Mouse (Mus musculus) MEL (cell line): ENCODE results near the gene Prss27. TPM values are rescaled to one million over a fixed set of nuclear protein-coding genes. Genes with fewer than 3 reads are reported as not detected.

ENCODE experiments used
- DNase-seq: peaks from one replicate; pipeline ENCODE4 v3.0.0; 2011; ENCODE audit warnings: low read depth, low spot score
- H3K27ac ChIP-seq: 2 replicates; pipeline ENCODE4 v1.5.1; 2012; ENCODE audit warnings: low read depth, mild to moderate bottlenecking, control low read depth, low read length, moderate library complexity; ENCODE audit not compliant: control insufficient read depth
- H3K27me3 ChIP-seq, 2 experiments: fragments of 150-350 bp in 1 of 2; sonication (generic) in 1 of 2; 2 replicates each; pipeline ENCODE4 v1.6.1; 2012; ENCODE audit warnings: low read length in 2 of 2, mild to moderate bottlenecking in 2 of 2, improper control_type of control experiment in 1 of 2, moderate library complexity in 1 of 2; ENCODE audit not compliant: insufficient read depth in 2 of 2, control insufficient read depth in 1 of 2
- H3K36me3 ChIP-seq, 2 experiments: 2 replicates each; pipeline ENCODE4 v1.6.1; 2012 to 2014; ENCODE audit warnings: low read length in 2 of 2, improper control_type of control experiment in 1 of 2, inconsistent platforms in 1 of 2, mild to moderate bottlenecking in 1 of 2; ENCODE audit not compliant: insufficient read depth in 2 of 2, control insufficient read depth in 1 of 2
- H3K4me1 ChIP-seq, 2 experiments: fragments of 150-350 bp in 1 of 2; sonication (generic) in 1 of 2; 2 replicates each; pipeline ENCODE4 v1.6.1; 2012; ENCODE audit warnings: low read length in 2 of 2, improper control_type of control experiment in 1 of 2, mild to moderate bottlenecking in 1 of 2; ENCODE audit not compliant: insufficient read depth in 2 of 2, control insufficient read depth in 1 of 2
- H3K4me3 ChIP-seq, 2 experiments: fragments of 150-350 bp in 1 of 2; sonication (generic) in 1 of 2; 2 replicates each; pipeline ENCODE4 v1.5.1; 2012; ENCODE audit warnings: low read depth in 2 of 2, low read length in 2 of 2, mild to moderate bottlenecking in 2 of 2, moderate library complexity in 2 of 2, control low read depth in 1 of 2, improper control_type of control experiment in 1 of 2; ENCODE audit not compliant: control insufficient read depth in 1 of 2, insufficient read depth in 1 of 2
- H3K79me2 ChIP-seq: 2 replicates; pipeline ENCODE4 v1.6.1; 2012; ENCODE audit warnings: mild to moderate bottlenecking, low read length, moderate library complexity; ENCODE audit not compliant: control insufficient read depth, poor library complexity, insufficient read depth
- H3K9ac ChIP-seq: 2 replicates; pipeline ENCODE4 v1.6.1; 2012; ENCODE audit warnings: low read depth, mild to moderate bottlenecking, control low read depth, low read length, moderate library complexity; ENCODE audit not compliant: control insufficient read depth, poor library complexity, severe bottlenecking
- H3K9me3 ChIP-seq: fragments of 150-350 bp; sonication (generic); replicated peaks from 2 replicates; pipeline ENCODE4 v1.6.1; 2012; ENCODE audit warnings: mild to moderate bottlenecking, low read length, improper control_type of control experiment, moderate library complexity; ENCODE audit not compliant: insufficient read depth
- BHLHE40 ChIP-seq: IDR thresholded peaks from 2 replicates; pipeline ENCODE4 v1.6.1; 2012; ENCODE audit warnings: low read depth, mild to moderate bottlenecking, inconsistent platforms, low read length, improper control_type of control experiment, borderline replicate concordance
- CHD1 ChIP-seq: IDR thresholded peaks from 2 replicates; pipeline ENCODE4 v1.6.1; 2012; ENCODE audit warnings: low read depth, mild to moderate bottlenecking, inconsistent platforms, low read length, improper control_type of control experiment
- ELF1 ChIP-seq: IDR thresholded peaks from 2 replicates; pipeline ENCODE4 v1.6.1; 2014; ENCODE audit warnings: low read depth, mild to moderate bottlenecking, inconsistent platforms, low read length, improper control_type of control experiment, moderate library complexity
- EP300 ChIP-seq, 2 experiments: IDR thresholded peaks; 2 replicates each; pipeline ENCODE4 v1.6.1; 2011; ENCODE audit warnings: improper control_type of control experiment in 2 of 2, low read length in 2 of 2, low read depth in 1 of 2, mild to moderate bottlenecking in 1 of 2
- GABPA ChIP-seq: IDR thresholded peaks from 2 replicates; pipeline ENCODE4 v1.6.1; 2012; ENCODE audit warnings: low read depth, mild to moderate bottlenecking, inconsistent platforms, low read length, improper control_type of control experiment, moderate library complexity
- GATA1 ChIP-seq: IDR thresholded peaks from 2 replicates; pipeline ENCODE4 v1.6.1; 2011; ENCODE audit warnings: low read depth, low read length, improper control_type of control experiment
- JUND ChIP-seq: IDR thresholded peaks from 2 replicates; pipeline ENCODE4 v1.6.1; 2011; ENCODE audit warnings: low read depth, mild to moderate bottlenecking, improper control_type of control experiment, low read length
- KAT2A ChIP-seq: conservative IDR thresholded peaks from 2 replicates; pipeline ENCODE4 v1.6.1; 2012; ENCODE audit warnings: low read depth, low read length, improper control_type of control experiment, inconsistent platforms
- MAX ChIP-seq: IDR thresholded peaks from 2 replicates; pipeline ENCODE4 v1.6.1; 2011; ENCODE audit warnings: low read length, improper control_type of control experiment
- MEF2A ChIP-seq: IDR thresholded peaks from 2 replicates; pipeline ENCODE4 v1.6.1; 2014; ENCODE audit warnings: low read depth, mild to moderate bottlenecking, inconsistent platforms, low read length, improper control_type of control experiment; ENCODE audit not compliant: poor library complexity, insufficient replicate concordance, severe bottlenecking; ENCODE audit errors: extremely low read depth
- MXI1 ChIP-seq: IDR thresholded peaks from 2 replicates; pipeline ENCODE4 v1.6.1; 2011; ENCODE audit warnings: mild to moderate bottlenecking, low read depth, low read length, improper control_type of control experiment
- MYB ChIP-seq: IDR thresholded peaks from 2 replicates; pipeline ENCODE4 v1.6.1; 2011; ENCODE audit warnings: mild to moderate bottlenecking, low read depth, low read length, improper control_type of control experiment
- MYC ChIP-seq: IDR thresholded peaks from 2 replicates; pipeline ENCODE4 v1.6.1; 2011; ENCODE audit warnings: low read depth, mild to moderate bottlenecking, low read length, improper control_type of control experiment, moderate library complexity
- NRF1 ChIP-seq: IDR thresholded peaks from 2 replicates; pipeline ENCODE4 v1.6.1; 2014; ENCODE audit warnings: low read depth, mild to moderate bottlenecking, inconsistent platforms, low read length, improper control_type of control experiment, moderate library complexity; ENCODE audit not compliant: poor library complexity, insufficient read depth, severe bottlenecking
- POLR2A ChIP-seq, 2 experiments: IDR thresholded peaks; 2 replicates each; pipeline ENCODE4 v1.6.1; 2011 to 2012; ENCODE audit warnings: low read length in 2 of 2, mild to moderate bottlenecking in 2 of 2, control low read depth in 1 of 2, improper control_type of control experiment in 1 of 2, low read depth in 1 of 2, moderate library complexity in 1 of 2; ENCODE audit not compliant: control insufficient read depth in 1 of 2, insufficient read depth in 1 of 2, poor library complexity in 1 of 2
- POLR2AphosphoS2 ChIP-seq: IDR thresholded peaks from 2 replicates; pipeline ENCODE4 v1.6.1; 2011; ENCODE audit warnings: low read length, improper control_type of control experiment
- POLR2AphosphoS5 ChIP-seq: IDR thresholded peaks from 2 replicates; pipeline ENCODE4 v1.6.1; 2012; ENCODE audit warnings: low read depth, borderline replicate concordance, mild to moderate bottlenecking, inconsistent platforms, low read length, moderate library complexity, mixed read lengths
- RAD21 ChIP-seq: IDR thresholded peaks from 2 replicates; pipeline ENCODE4 v1.6.1; 2011; ENCODE audit warnings: mild to moderate bottlenecking, low read depth, low read length, improper control_type of control experiment
- RCOR1 ChIP-seq: IDR thresholded peaks from 2 replicates; pipeline ENCODE4 v1.6.1; 2012; ENCODE audit warnings: low read depth, mild to moderate bottlenecking, inconsistent platforms, low read length, improper control_type of control experiment
- SIN3A ChIP-seq: IDR thresholded peaks from 2 replicates; pipeline ENCODE4 v1.6.1; 2012; ENCODE audit warnings: low read length, improper control_type of control experiment, inconsistent platforms
- SMC3 ChIP-seq: IDR thresholded peaks from 2 replicates; pipeline ENCODE4 v1.6.1; 2011; ENCODE audit warnings: low read depth, low read length, improper control_type of control experiment
- UBTF ChIP-seq: IDR thresholded peaks from 2 replicates; pipeline ENCODE4 v1.6.1; 2012; ENCODE audit warnings: low read depth, mild to moderate bottlenecking, inconsistent platforms, low read length, improper control_type of control experiment, moderate library complexity, borderline replicate concordance; ENCODE audit not compliant: insufficient read depth
- USF1 ChIP-seq: IDR thresholded peaks from 2 replicates; pipeline ENCODE4 v1.6.1; 2014; ENCODE audit warnings: low read depth, mild to moderate bottlenecking, inconsistent platforms, low read length, improper control_type of control experiment, moderate library complexity
- USF2 ChIP-seq, 2 experiments: IDR thresholded peaks; 2 replicates each; pipeline ENCODE4 v1.6.1; 2011 to 2012; ENCODE audit warnings: improper control_type of control experiment in 2 of 2, low read length in 2 of 2, borderline replicate concordance in 1 of 2, inconsistent platforms in 1 of 2, low read depth in 1 of 2, mild to moderate bottlenecking in 1 of 2; ENCODE audit not compliant: insufficient read depth in 1 of 2
- ZKSCAN1 ChIP-seq: IDR thresholded peaks from 2 replicates; pipeline ENCODE4 v1.6.1; 2012; ENCODE audit warnings: low read depth, mild to moderate bottlenecking, inconsistent platforms, low read length, improper control_type of control experiment, moderate library complexity
- ZNF384 ChIP-seq: IDR thresholded peaks from 2 replicates; pipeline ENCODE4 v1.6.1; 2012; ENCODE audit warnings: low read depth, mild to moderate bottlenecking, inconsistent platforms, low read length, improper control_type of control experiment
- polyA plus RNA-seq, 2 experiments: library from polyadenylated mRNA; stranded (reverse) in 1 of 2; unstranded in 1 of 2; fragments of >175 nt in 1 of 2; fragments of >200 nt in 1 of 2; gene quantifications; 2 replicates each; pipeline versions ENCODE4 v1.2.1 to v1.2.4; 2012; ENCODE audit warnings: low replicate concordance in 2 of 2, low read depth in 1 of 2; ENCODE audit not compliant: insufficient read length in 2 of 2, insufficient read depth in 1 of 2, missing spikeins in 1 of 2
- total RNA-seq: library from RNA; depleted of rRNA; stranded (reverse); fragments of 300-350 nt; gene quantifications from 2 replicates; pipeline ENCODE4 v1.2.3, GENCODE M21; 2012

Gene Prss27
- total and polyA plus RNA-seq, 3 experiments = not detected

DNA sequence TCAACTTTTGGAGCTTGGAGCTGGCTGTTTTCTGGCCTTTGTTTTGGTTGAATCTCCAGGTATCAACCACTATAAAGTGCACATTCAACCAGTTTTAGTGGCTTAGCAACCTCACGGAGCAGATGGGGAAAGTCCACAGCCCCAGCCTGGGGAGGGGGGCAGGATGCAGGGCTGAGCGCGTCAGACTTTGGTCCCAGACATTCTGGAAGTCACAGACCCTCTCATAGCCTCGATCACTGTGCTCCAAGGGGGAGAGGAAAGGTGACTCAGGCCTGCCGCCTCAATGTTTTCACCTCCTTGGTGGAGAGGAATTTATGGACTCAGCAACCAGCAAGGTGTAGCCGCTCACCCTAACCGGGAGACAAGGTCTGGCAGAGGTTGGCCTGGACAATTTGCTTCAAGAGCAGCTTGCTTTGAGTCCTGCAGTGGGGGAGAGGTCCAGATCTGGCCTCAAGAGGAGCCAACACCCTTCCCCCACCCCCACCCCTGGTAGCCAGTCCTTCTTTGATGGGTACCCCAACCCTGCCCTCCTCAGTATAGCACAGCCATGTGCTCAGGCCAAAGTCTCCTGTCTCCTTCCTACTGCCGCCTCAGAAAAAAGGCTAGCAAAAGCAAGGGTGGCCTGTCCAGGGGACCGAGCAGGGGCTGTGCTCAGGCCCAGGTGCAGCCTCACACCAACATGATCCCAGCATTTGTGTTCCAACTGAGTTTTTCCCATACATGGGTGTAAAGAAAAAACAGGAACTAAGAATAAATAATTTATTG lies 45.0 kb upstream of the Prss27 start:
- Histone ChIP-seq H3K36me3 (no peaks in the 10 kb centered on the region), H3K79me2 (no peaks in the 10 kb centered on the region), H3K9me3 (no peaks in the 10 kb centered on the region), H3K4me3 (peak overlapping the region; percentile 7 to 39; a peak in 3 of 4 replicates), H3K4me1 (peaks cover 0 to 3% of the 10 kb centered on the region in 2 experiments; a peak in 1 of 4 replicates), H3K9ac (peak overlapping the region; percentile 50), H3K27me3 (peaks cover 2 to 7% of the 10 kb centered on the region in 2 experiments; a peak in 3 of 4 replicates), H3K27ac (no peak overlapping the region)
- no peak for DNase-seq
- TF ChIP-seq BHLHE40 = no peak

GRCm38 (mm10) chr17:23993559-23994428 lies 44.1 kb upstream of the Prss27 start:
- Histone ChIP-seq H3K9ac (peak overlapping the region; percentile 50), H3K27ac (no peak overlapping the region), H3K4me3 (peak overlapping the region; percentile 7 to 39; a peak in 3 of 4 replicates), H3K9me3 (no peaks in the 10 kb centered on the region), H3K36me3 (no peaks in the 10 kb centered on the region), H3K4me1 (peaks cover 0 to 3% of the 10 kb centered on the region in 2 experiments; a peak in 1 of 4 replicates), H3K79me2 (no peaks in the 10 kb centered on the region), H3K27me3 (peaks cover 0 to 6% of the 10 kb centered on the region in 2 experiments; a peak in 2 of 4 replicates)
- peak; percentile 95 for DNase-seq
- TF ChIP-seq ELF1 (peak; percentile 94), NRF1 (peak; percentile 74), MYC (peak; percentile 95), GATA1 (peak; percentile 37), POLR2AphosphoS5 (no peak), GABPA (no peak), BHLHE40 (peak; percentile 96), MXI1 (peak; percentile 75; the same call in 1 of the 2 replicates), ZKSCAN1 (no peak), SIN3A (peak; percentile 79), POLR2A (IDR thresholded peaks at IDR 0.05; ENCODE audit: control insufficient read depth in 1 of 2, insufficient read depth in 1 of 2, low read depth in 1 of 2, low read length in 2 of 2, poor library complexity in 1 of 2) (no peak), EP300 (IDR thresholded peaks at IDR 0.05; ENCODE audit: low read depth in 1 of 2, low read length in 2 of 2) (no peak), UBTF (no peak), CHD1 (no peak), SMC3 (peak; percentile 51), USF1 (0 out of 2 replicates have a peak, but pooled peaks have one; percentile 45), JUND (no peak), POLR2AphosphoS2 (no peak), USF2 (IDR thresholded peaks at IDR 0.05; ENCODE audit: borderline replicate concordance in 1 of 2, insufficient read depth in 1 of 2, low read depth in 1 of 2, low read length in 2 of 2) (no peak), MAX (peak; percentile 92), MEF2A (no peak), RAD21 (peak; percentile 65), MYB (no peak), ZNF384 (peak; percentile 94), KAT2A (no peak; the same call in 1 of the 2 replicates), RCOR1 (no peak)
